Mouse (Mus musculus) monocyte, adult 5-6 weeks (primary cell): ENCODE data around the gene Notch2. TPM values are rescaled to one million over a fixed set of nuclear protein-coding genes. Genes with fewer than 3 reads are reported as not detected.
"Not testable (repeated sequence)": the region's sequence is repeated elsewhere in the genome, so short reads cannot be mapped to it uniquely, and the experiment has no call there.

ENCODE experiments used
- ATAC-seq: fragments of 153-309, 156-312 bp; replicated peaks from 2 replicates; pipeline ENCODE4 v1.8.0; 2017; ENCODE audit warnings: mild to moderate bottlenecking; ENCODE audit not compliant: low TSS enrichment, insufficient number of reproducible peaks, severe bottlenecking, poor library complexity, low FRiP score
- total RNA-seq: library from RNA; stranded (forward); fragments of 200-1000, 200-491, 200-594 nt; gene quantifications from 3 replicates; pipeline ENCODE4 v1.2.3, GENCODE M21; 2017

The Notch2 gene
- total RNA-seq, 1 experiment from 2014 or later = 135 TPM

GRCm38 (mm10) chr3:98106590-98107313 is 93.4 kb downstream of the Notch2 start:
- ATAC-seq = no peak

DNA sequence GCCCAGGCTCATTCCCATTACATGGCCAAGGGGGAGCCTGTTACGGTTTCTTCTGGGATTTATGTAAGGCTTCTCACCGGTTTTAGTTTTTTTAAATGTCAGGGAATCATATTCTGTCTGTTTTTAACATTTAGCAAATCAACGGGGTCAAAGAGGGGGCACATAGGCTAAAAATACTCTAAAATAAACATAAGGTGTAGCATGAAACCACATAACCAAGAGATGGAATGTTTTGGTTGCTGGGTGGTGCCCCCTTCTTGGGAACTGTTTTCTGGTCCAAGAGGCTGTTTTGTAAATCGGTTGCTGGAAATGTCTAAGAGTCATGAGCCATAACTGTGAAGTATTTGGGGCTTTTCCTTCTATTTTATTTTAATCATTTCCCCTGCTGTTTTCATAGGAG is 95.1 kb downstream of the Notch2 start:
- no peak for ATAC-seq

- no peak for ATAC-seq
Measured at GRCm38 (mm10) chr3:98108866-98109265, 95.5 kb downstream of the Notch2 start.

- ATAC-seq = no peak
Measured at GRCm38 (mm10) chr3:98110610-98111009, 97.3 kb downstream of the Notch2 start.

- ATAC-seq = no peak
Measured at GRCm38 (mm10) chr3:98118252-98118651, 104.9 kb downstream of the Notch2 start.

GRCm38 (mm10) chr3:98119338-98119737 is 106.0 kb downstream of the Notch2 start:
- ATAC-seq = no peak

DNA sequence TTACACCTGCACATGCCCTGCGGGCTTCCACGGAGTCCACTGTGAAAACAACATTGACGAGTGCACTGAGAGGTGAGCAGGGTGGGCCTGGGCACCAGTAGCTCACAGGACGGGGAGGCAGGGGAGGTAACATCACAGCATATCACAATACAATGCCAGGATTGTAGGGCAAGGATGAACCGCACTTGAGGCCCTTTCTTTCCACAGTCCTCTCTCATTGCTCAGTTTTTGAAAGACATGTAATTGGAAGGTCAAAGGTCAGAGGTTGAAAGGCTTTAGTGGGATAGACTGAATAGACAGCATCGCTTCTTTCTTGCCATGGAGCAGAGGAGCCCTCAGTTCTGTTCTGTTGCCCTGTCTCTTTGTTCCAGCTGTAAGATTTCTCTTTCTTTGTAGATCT is 107.6 kb downstream of the Notch2 start:
- ATAC-seq = no peak

DNA sequence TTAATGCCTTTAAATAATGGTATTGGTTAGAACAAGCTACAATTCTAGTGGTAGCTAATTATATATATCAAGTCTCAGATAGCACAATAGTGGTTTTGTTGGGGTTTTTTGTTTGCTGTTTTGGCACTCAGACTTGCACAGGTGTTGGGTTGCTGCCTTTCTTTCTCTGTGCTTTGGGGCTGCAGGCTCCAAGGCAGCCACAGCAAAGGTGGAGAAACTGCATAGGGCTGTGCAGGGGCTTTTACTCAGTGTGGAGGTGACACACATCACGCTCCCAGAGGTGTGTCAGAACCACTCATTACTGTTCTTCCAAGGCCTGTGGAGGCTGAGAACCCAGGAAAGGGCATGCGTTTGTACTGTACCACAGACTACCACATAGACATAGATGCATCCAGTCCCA is 114.4 kb downstream of the Notch2 start:
- ATAC-seq = no peak

DNA sequence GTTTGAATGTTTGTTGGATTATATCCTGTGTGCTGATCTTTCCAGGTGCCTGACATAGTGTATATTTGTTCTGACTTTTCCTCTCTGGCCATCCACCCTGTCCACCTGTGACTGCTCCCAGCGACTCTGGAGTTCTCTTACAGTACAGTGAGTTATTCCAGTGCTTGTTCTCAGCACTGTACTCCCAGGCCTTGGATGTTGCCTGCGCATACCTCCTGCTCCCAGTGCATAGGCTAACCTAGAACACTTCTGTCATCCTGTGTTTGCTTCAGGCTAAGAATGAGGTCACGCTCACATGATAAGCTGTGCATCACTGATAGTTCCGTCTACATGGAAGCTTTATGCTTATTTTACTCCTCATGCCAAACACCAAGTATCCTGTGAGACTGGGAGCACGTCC is 115.4 kb downstream of the Notch2 start:
- ATAC-seq = no peak; the same call in 1 of the 2 replicates

DNA sequence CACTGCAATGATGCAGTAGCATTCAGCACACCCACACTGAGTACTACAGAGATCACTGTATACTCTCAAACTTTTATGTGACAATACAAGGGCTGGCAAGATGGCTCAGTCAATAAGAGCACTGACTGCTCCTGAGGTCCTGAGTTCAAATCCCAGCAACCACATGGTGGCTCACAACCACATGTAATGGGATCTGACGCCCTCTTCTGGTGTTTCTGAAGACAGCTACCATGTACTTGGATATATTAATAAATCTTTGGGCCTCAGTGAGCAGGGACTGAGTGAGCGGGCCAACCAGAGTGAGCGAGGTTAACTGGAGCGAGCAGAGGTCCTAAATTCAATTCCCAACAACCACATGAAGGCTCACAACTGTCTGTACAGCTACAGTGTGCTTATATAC is 118.8 kb downstream of the Notch2 start:
- not testable (repeated sequence) for ATAC-seq

DNA sequence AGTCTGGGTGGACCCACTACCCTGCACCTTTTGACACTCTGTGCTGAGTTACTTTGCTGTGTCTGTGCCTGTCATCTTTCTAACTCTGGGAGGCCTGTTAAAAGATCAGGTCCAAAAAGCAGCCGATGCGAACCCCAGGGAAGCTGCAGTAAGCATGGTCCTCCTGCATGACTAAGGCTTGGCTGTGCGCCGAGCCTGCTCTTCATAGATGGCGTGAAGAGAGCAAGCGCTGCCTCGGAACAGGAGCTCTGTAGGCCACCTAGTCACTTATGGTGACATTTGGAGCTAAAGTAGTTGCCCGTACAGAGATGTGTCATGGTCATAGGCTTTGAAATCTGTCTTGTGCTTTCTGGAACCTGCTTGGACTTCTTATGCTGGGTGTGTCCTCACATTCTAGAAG is 119.3 kb downstream of the Notch2 start:
- no peak for ATAC-seq

DNA sequence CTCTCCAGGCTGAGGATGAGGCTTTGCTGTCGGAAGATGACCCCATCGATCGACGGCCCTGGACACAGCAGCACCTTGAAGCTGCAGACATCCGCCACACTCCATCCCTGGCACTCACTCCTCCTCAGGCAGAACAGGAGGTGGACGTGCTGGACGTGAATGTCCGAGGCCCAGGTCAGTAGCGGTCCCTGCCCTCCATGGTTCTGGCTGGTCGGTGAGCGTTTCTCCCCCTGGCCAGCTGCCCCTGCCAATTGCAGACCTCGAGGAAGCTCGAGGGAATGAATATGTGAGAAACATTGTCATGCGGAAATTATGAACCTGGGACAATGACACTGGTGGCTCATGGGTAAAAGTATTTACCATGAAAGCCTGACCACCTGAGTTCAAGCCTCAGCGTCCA is 128.1 kb downstream of the Notch2 start:
- ATAC-seq = no peak

DNA sequence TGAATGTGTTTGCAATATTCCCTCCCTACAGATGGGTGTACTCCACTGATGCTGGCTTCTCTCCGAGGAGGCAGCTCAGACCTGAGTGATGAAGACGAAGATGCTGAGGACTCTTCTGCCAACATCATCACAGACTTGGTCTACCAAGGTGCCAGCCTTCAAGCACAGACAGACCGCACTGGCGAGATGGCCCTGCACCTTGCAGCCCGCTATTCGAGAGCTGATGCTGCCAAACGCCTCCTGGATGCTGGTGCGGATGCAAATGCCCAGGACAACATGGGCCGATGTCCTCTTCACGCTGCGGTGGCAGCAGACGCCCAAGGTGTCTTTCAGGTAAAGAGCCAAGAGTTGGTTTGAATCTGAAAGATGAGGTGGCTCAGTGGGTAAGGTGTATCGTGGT is 129.5 kb downstream of the Notch2 start:
- no peak for ATAC-seq

GRCm38 (mm10) chr3:98145204-98145603 is 131.9 kb downstream of the Notch2 start:
- no peak for ATAC-seq

DNA sequence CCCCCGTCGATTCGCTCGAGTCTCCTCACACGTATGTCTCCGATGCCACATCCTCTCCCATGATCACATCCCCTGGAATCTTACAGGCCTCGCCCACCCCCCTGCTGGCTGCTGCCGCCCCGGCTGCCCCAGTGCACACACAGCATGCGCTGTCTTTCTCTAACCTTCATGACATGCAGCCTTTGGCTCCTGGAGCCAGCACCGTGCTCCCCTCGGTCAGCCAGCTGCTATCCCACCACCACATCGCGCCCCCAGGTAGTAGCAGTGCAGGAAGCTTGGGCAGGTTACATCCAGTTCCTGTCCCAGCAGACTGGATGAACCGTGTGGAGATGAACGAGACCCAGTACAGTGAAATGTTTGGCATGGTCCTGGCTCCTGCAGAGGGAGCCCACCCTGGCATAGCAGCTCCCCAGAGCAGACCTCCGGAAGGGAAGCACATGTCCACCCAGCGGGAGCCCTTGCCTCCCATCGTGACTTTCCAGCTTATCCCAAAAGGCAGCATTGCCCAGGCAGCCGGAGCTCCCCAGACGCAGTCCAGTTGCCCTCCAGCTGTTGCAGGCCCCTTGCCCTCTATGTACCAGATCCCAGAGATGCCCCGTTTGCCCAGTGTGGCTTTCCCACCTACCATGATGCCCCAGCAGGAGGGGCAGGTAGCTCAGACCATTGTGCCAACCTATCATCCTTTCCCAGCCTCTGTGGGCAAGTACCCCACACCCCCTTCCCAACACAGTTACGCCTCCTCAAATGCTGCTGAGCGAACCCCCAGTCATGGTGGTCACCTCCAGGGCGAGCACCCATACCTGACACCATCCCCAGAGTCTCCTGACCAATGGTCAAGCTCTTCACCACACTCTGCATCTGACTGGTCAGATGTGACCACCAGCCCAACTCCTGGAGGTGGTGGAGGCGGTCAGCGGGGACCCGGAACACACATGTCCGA is 133.4 kb downstream of the Notch2 start:
- no peak; the same call in 1 of the 2 replicates for ATAC-seq

DNA sequence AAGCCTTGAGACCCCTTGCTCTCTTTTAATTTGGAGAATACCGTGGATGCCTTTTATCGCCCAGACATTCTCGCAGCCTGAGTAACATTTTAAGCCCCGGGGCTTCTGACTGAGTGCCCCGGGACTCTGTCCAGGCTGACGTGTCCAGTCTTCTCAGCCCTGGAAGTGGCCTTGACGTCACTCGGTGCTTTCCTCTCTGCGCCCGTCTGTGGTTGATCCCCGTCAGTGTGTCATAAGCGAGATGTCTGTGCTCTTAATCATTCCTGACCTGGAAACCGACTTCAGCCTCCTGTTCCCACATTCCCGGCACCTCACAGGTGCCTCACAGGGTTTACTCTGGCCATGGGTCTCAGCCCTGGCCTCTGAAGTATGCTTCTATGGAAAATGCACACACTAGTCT is 134.4 kb downstream of the Notch2 start:
- ATAC-seq = no peak

- ATAC-seq = no peak
Measured at GRCm38 (mm10) chr3:98149881-98150280, 136.6 kb downstream of the Notch2 start.

GRCm38 (mm10) chr3:98151016-98151415 is 137.7 kb downstream of the Notch2 start:
- no peak for ATAC-seq

DNA sequence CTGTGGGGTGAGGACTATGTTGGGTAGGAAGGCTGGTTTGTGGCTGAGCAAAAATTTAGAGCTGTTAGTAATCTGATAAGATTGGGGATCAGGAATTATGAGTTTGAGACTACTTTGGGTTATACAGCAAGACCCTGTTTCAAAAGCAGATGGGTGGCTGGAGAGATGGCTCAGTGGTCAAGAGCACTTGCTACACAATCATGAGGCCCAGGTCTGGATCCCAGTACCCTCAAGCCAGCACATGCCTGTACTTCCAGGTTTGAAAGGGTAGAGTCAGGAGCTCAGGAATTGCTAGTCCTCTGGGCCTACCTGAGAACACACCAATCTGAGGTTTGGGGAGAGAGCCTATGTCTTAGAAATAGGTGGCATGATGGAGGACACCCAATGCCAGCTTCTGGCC is 140.1 kb downstream of the Notch2 start:
- no peak for ATAC-seq

- no peak for ATAC-seq
Measured at GRCm38 (mm10) chr3:98156158-98156557, 142.8 kb downstream of the Notch2 start.
